Mouse (Mus musculus) small intestine, adult 2 months (tissue): ENCODE measurements at regions not wholly inside any gene's neighbourhood (a gene's known extent, or its start where the extent isn't known, plus 50 kb on each side); places are given as distances from the start of the nearest gene placed in this dataset.

Experiments
- H3K27ac ChIP-seq: fragments of 200-500 bp; 2 replicates; pipeline ENCODE4 v1.5.1; 2012; ENCODE audit warnings: low read depth, low read length, control low read depth, inconsistent platforms; ENCODE audit not compliant: insufficient read depth
- H3K27me3 ChIP-seq: fragments of 200-500 bp; 2 replicates; pipeline ENCODE4 v1.6.1; 2012; ENCODE audit warnings: mild to moderate bottlenecking, moderate library complexity, low read length, inconsistent platforms; ENCODE audit not compliant: control insufficient read depth, insufficient read depth
- H3K36me3 ChIP-seq: fragments of 200-500 bp; 2 replicates; pipeline ENCODE4 v1.6.1; 2012; ENCODE audit warnings: mild to moderate bottlenecking, low read length, control low read depth, inconsistent platforms; ENCODE audit not compliant: control insufficient read depth, insufficient read depth
- H3K4me1 ChIP-seq: fragments of 200-500 bp; 2 replicates; pipeline ENCODE4 v1.6.1; 2012; ENCODE audit warnings: low read length, inconsistent platforms, mixed read lengths; ENCODE audit not compliant: control insufficient read depth, insufficient read depth, insufficient read length
- H3K4me3 ChIP-seq: fragments of 200-500 bp; 2 replicates; pipeline ENCODE4 v1.5.1; 2012; ENCODE audit warnings: low read depth, mild to moderate bottlenecking, control low read depth, inconsistent platforms, low read length, moderate library complexity
- CTCF ChIP-seq: fragments of 200-500 bp; IDR thresholded peaks from 2 replicates; pipeline ENCODE4 v1.5.1; 2012; ENCODE audit warnings: low read depth, mild to moderate bottlenecking, control low read depth, inconsistent platforms, low read length, moderate library complexity, mixed read lengths; ENCODE audit not compliant: insufficient replicate concordance, insufficient read length; ENCODE audit errors: extremely low read depth
- POLR2A ChIP-seq: fragments of 200-500 bp; IDR thresholded peaks from 2 replicates; pipeline ENCODE4 v1.6.1; 2012; ENCODE audit warnings: low read depth, mild to moderate bottlenecking, control low read depth, inconsistent platforms, low read length, moderate library complexity
- WGBS: fragments of 180-500 bp; shearing (Covaris S2); methylation state at CpG from one replicate; pipeline ENCODE4 v1.1.7; 2018; 5-methylcytosine and 5-hydroxymethylcytosine counted together

DNA sequence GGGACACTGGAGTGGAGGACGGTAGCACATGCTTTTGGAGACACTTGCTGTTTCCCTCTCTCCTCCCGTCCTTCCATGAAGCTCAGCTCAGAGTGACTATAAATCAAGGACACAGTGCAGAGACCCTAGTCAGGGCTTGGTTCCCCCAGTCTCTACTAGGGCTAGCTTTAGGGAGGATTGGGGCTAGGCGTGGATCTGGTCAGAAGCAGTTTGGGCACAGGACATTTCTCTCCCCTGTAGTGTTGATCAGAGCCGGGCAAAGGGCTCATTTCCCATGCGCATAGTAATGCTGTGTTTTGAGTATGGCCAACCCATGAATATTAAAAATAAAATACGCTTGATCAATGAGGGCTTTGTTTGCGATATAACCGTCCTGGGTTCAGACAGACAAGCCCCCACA lies 149.1 kb upstream of the Cdh4 start:
- WGBS: 61% methylated on average over 8 of the region's 8 CpGs
- H3K4me1 ChIP-seq: no peaks in the 10 kb centered on the region
- H3K4me3 ChIP-seq: no peak overlapping the region
- TF ChIP-seq CTCF: no peak
- TF ChIP-seq POLR2A: no peak
- no peaks in the 10 kb centered on the region for H3K36me3 ChIP-seq
- no peak overlapping the region for H3K27ac ChIP-seq
- no peaks in the 10 kb centered on the region for H3K27me3 ChIP-seq

DNA sequence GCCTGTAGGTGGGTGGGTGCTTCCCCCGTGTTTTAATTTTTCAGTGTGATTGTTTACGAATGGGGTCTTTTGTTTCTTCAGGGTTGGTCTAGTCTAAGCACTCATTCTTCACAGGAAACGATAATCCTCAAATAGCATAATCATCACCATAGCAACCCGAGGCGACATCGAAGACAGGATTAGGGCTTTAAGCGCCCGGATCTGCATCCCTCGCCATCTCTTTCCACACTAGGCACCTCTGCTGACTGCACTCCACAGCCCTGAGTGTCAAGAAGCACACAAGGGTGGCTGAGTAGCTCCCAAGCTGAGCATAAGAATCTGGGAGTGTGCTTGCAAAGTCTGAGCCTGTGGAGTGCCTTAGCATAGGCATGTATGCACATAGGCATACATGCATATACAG lies 145.2 kb upstream of the Cdh4 start:
- Histone ChIP-seq H3K27ac (no peak overlapping the region), H3K4me3 (no peak overlapping the region), H3K36me3 (no peaks in the 10 kb centered on the region), H3K27me3 (no peaks in the 10 kb centered on the region), H3K4me1 (no peaks in the 10 kb centered on the region)
- TF ChIP-seq CTCF (no peak), POLR2A (no peak)
- WGBS: 66% methylated on average over 9 of the region's 9 CpGs

DNA sequence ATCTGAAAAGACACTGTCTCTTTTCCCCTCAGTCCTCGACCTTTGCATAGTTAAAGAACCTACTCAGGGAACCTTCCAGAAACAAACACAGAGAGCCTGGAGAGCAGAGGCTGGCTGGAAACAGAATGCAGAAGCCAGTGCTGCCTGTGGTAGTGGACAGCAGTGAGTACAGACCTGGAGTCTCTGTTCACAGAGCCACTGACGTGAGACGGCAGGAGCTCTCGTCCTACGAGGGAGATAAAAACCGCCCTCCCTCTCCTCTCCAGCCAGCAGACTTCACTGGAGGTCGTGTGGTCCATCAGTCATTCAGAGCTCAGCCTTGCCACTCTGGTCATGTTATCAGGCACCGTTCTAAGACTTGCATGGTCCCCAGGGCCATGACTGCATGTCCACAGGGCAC lies 138.5 kb upstream of the Cdh4 start:
- no peaks in the 10 kb centered on the region for H3K27me3 ChIP-seq
- 28% methylated on average over 8 of the region's 8 CpGs for WGBS
- H3K36me3 ChIP-seq: no peaks in the 10 kb centered on the region
- H3K4me1 ChIP-seq: no peaks in the 10 kb centered on the region
- no peak overlapping the region for H3K27ac ChIP-seq
- TF ChIP-seq CTCF (no peak), POLR2A (no peak)
- no peak overlapping the region for H3K4me3 ChIP-seq

DNA sequence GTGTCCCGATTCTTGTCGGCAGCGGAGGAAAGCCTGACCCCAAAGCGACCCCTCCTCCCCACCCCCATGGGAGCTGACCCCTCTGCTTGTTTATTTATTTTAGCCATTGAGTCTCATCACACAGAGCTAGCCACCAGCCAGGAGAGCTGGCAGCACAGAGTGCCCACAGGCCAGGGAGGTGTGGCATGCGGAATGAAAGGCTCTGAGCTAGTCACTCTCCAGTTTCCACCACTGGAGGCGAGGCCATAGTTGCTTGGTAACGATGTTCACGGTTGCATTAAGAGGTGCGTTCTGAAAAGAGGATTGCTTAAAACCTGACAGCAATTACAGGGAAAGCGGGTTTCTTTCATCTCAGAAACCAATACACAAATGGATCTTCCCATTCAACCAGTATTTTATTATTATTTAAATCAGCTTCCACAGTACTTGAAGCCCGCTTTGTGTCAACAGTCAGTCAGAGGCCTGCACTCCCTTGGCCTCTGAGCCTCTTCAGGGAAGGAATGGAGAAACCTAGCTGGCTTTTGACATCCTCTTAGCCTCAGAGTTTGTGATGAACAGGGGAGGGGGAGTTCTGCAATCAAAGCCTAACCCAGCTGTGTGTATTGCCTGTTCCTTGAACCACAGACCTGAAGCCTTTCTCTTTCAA lies 134.8 kb upstream of the Cdh4 start:
- no peaks in the 10 kb centered on the region for H3K27me3 ChIP-seq
- H3K27ac ChIP-seq: no peak overlapping the region
- 27% methylated on average over 11 of the region's 11 CpGs for WGBS
- H3K4me1 ChIP-seq: no peaks in the 10 kb centered on the region
- TF ChIP-seq POLR2A: no peak
- H3K36me3 ChIP-seq: no peaks in the 10 kb centered on the region
- H3K4me3 ChIP-seq: no peak overlapping the region

DNA sequence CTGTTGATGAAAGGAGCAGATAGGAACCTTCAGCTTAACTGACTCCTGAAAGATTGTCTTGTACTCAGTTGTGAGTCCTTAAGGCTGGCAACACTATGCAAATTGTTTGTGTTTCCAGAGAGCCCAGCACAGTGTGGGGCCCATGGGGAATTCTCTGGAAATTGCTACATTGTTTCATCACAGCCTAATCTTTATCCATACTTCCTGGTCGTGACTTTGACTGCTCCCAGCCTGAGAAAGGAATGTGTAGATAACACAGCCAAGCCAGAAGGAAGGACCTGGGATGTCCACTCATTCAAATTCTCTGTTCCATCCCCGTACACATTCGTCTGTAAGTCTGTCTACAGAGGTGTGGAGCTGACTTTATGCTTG lies 134.3 kb upstream of the Cdh4 start:
- Histone ChIP-seq H3K36me3 (no peaks in the 10 kb centered on the region), H3K27ac (no peak overlapping the region), H3K4me1 (no peaks in the 10 kb centered on the region), H3K27me3 (no peaks in the 10 kb centered on the region), H3K4me3 (no peak overlapping the region)
- no peak for TF ChIP-seq CTCF
- TF ChIP-seq POLR2A: no peak
- WGBS: 24% methylated on average over 3 of the region's 3 CpGs

DNA sequence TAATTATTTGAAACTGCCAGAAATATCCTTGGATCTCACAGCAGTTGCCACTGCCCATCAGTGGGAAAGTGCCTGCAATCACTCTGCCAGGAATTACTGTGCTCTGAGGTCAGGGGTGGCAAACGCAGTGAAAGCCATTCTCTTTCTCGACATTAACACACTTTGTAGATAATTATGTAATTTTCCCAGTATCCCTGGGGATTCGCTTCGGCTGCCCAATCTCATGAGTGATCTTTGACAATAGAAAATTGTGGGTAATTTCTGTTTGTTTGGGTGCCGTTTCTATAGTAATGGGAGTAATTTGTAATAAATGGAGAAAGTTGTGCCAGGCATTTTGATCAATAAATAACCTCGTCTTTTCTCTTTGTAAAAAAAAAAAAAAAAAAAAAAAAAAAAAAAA lies 124.2 kb upstream of the Cdh4 start:
- Histone ChIP-seq H3K27me3 (no peaks in the 10 kb centered on the region), H3K4me3 (no peak overlapping the region), H3K4me1 (no peaks in the 10 kb centered on the region), H3K27ac (no peak overlapping the region), H3K36me3 (no peaks in the 10 kb centered on the region)
- TF ChIP-seq POLR2A (no peak), CTCF (no peak)
- 63% methylated on average over 6 of the region's 6 CpGs for WGBS

DNA sequence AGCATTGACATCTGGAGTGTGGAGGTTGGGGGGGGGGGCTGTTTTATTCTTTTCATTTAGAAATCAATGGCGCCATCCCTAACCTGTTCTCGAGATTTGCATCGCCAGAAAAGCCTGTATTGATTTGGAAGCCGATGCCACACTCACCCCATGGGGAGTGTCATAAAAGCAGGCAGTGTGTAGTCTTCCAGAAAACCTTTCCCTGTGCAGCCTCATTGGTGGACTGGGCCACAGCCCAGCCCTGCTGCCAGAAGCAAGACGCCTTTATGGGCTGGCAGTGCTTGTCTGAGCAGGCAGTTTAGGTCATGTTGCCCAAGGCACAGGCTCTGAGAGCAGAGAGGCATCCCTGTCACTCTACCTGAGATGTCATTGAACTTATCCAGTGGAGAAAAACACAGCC lies 117.0 kb upstream of the Cdh4 start:
- Histone ChIP-seq H3K27me3 (no peaks in the 10 kb centered on the region), H3K36me3 (no peaks in the 10 kb centered on the region), H3K4me3 (no peak overlapping the region), H3K27ac (no peak overlapping the region), H3K4me1 (no peaks in the 10 kb centered on the region)
- TF ChIP-seq CTCF: no peak
- TF ChIP-seq POLR2A: no peak
- whole genome bisulfite sequencing: 59% methylated on average over 5 of the region's 5 CpGs

DNA sequence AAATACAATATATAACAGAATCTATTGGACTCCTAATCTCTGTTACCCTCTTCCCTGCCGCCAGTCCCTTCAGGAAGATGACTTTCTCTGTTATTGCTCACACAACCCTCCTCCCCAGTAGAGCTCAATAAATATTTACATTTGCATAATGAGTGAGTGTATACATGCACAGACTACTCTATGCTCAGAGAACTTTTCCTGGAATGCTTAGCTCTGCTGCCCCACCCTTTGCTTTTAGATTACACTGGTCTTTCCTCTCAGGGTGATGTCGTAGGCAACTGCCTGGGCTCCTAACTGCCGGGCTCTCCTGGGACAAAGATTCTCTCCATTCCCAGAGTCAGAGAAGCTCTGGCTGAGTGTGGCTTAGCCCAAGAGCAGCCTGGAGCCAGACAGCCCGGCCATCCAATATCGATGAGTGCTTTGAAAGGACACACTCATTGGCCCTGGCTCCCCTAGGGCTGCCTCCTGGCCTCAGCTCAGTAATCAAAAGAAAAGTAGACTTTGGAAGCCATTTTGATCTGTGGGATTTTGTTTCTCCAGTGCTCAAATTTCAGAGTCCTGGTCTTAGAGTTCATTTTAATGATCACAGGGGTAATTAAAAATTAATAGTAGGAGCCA lies 109.2 kb upstream of the Cdh4 start:
- WGBS: 40% methylated on average over 5 of the region's 5 CpGs
- TF ChIP-seq POLR2A (no peak), CTCF (no peak)
- H3K27ac ChIP-seq: no peak overlapping the region
- no peaks in the 10 kb centered on the region for H3K36me3 ChIP-seq
- H3K27me3 ChIP-seq: no peaks in the 10 kb centered on the region
- no peaks in the 10 kb centered on the region for H3K4me1 ChIP-seq
- H3K4me3 ChIP-seq: no peak overlapping the region
